Mouse (Mus musculus): ENCODE measurements around the gene Neto2.

DNA sequence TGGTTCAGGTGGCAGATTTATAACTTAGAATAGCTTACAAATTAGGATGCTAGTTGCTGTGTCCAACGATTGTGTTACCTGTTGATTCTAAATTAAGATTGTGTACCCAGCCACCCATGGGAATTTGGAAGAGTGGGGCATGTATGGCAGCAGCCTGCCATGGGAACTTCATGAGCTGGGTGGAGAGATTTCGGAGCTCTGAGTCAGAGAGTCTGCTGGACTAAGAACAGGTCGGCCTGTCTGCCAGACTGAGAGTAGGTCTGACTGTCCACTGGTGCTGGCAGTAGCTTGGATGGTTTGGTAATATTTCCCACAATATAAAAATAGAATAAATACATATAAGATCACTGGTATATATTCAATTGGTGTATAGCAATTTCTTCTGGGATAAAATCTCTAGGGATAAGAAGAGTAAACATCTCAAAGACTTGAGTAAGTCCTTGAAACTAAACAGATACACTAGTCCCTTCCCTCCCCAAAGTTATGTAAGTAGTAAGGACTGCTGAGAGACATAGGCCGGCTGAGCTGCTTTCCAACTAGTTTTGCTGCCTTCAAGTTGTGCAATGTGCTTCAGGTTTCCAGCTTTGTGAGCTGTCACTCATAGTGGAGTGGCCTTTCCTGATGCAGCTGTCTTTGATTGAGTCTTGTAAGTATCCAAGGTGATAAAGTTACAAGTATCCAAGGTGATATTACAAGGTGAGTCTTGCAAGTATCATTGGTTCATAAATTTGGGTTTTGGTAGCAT, 55.6 kb downstream of the Neto2 start:
- TF ChIP-seq CTCF (IDR thresholded peaks at IDR 0.05; ENCODE audit: borderline replicate concordance, control insufficient read depth, extremely low read depth, insufficient read depth, low read length, poor library complexity), result no peak
- TF ChIP-seq POLR2A (IDR thresholded peaks at IDR 0.05; ENCODE audit: control insufficient read depth, extremely low read depth, insufficient read depth, low read length, poor library complexity), result no peak
